Mouse (Mus musculus): Measurements from ENCODE around the gene Lgals9. TPM values are rescaled to one million over a fixed set of nuclear protein-coding genes. Genes with fewer than 3 reads are reported as not detected.

The Lgals9 gene
- 131 to 146 TPM (median 141 TPM) in 4 replicates for total RNA-seq (2023; ENCODE audit: inconsistent age)

DNA sequence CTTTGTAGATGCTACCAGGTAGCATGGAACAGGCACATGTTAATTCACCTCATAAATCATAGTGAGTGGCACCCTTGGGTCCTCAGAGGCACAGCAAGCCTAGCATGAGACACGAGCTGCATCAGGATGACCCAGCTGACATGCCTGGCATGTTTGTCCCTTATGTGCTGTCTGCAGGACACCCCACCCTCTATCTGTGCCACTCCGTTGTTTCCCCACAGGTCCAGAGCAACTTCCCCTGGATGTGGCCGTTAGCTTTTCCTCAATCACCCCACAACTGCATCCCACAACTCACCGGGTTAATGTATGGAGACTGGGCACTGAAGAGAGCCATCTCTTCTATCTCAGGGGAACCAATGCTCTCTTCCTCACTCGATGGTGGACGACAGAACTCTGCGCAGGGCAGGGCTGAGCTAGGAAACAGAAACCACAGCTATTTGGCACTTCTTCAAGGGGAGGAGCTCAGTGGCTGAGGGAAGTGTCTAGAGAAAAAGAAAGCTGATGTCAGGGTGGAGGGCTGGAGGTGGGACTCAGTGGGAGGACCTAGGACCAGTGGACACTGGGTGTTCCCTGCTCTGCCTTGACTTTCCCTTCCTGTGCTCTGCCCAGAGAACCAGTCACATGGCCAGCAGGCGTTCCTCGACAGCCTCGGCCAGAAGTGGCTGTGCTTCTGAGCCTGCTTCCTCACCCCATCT lies at the start of gene Lgals9:
Gene Lgals9 (minus strand): TSS at position 464 of the 695 bp plus-strand sequence.

GRCm38 (mm10) chr11:78920411-78920939 lies 64.3 kb downstream of the Lgals9 start, which contains the start of gene Nos2:
TSS of gene Nos2 (plus strand) at chr11:78920787.

Other genes with a start within 250 kb of the Lgals9 start
- gene Ccnq, start 233.2 kb downstream of the Lgals9 start, total RNA-seq (2023; ENCODE audit: inconsistent age) = 10.6 to 15.6 TPM (median 13.4 TPM) in 4 replicates
- gene Lyrm9, start 158.4 kb downstream of the Lgals9 start, total RNA-seq (2023; ENCODE audit: inconsistent age) = 3.3 to 9.0 TPM (median 6.2 TPM) in 4 replicates
- not detected in 4 replicates for gene Nos2, start 64.2 kb downstream of the Lgals9 start, total RNA-seq (2023; ENCODE audit: inconsistent age)
- 12.3 to 15.4 TPM (median 13.5 TPM) in 4 replicates for gene Ksr1, start 161.5 kb upstream of the Lgals9 start, total RNA-seq (2023; ENCODE audit: inconsistent age)